Mouse (Mus musculus): ENCODE data around the gene Tmem8b.

DNA sequence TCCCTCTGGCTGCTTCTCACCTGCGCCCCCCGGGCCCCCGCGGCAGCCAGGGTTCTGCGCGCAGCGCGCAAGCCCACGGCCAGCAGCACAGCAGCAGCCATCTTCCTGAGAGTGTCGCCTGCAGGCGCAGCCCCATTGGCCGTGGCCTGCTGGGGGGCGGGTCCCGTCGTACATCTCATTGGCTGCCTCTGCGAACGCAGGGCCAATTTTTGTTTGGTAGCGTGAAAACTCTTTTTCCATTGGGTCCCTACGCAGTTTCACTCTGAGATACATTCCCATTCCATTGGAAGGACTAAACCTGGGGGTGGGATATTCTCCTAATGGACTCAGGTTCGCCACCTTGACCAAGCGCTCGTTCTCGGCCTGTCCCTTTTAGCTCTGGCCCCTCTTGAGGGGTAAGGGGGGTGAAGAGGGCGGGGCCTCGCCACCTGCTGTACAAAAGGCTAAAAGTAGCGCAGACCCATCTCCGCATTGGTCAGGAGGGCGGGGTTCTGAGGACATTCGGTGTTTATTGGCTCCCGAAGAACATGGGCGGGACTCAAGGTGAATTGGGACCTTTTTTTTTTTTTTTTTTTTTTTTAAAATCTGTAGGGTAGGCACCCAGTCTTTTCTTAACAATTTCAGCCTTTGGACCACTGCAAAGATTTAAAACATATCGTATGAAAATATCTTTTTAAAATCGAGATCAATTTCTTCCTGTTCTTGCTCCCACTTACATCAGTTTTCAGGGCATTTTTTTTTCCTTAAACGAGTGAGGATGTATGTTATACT, 12.2 kb upstream of the Tmem8b start, which contains the start of gene Hint2:
- TF ChIP-seq CTCF (IDR thresholded peaks at IDR 0.05; ENCODE audit: extremely low read depth, insufficient read depth, insufficient read length, insufficient replicate concordance) (no peak), POLR2A (IDR thresholded peaks at IDR 0.05; ENCODE audit: low read depth, low read length) (peak; percentile 91)

Measured in spleen, adult 2 months (tissue).